Mouse (Mus musculus): ENCODE results near the gene Prkcd. TPM values are rescaled to one million over a fixed set of nuclear protein-coding genes. Genes with fewer than 3 reads are reported as not detected.

Prkcd gene
- polyA plus RNA-seq, 1 experiment from 2014 or later = 50.9 TPM

GRCm38 (mm10) chr14:30649745-30650144, 23.7 kb upstream of the Prkcd start:
- Histone ChIP-seq H3K4me3 (no peak overlapping the region), H3K4me2 (no peak overlapping the region), H3K9ac (no peak overlapping the region), H3K27me3 (no peaks in the 10 kb centered on the region), H3K4me1 (peaks cover under 1% of the 10 kb centered on the region), H3K27ac (no peak overlapping the region), H3K36me3 (no peaks in the 10 kb centered on the region), H3K9me3 (no peaks in the 10 kb centered on the region)
- ATAC-seq (ENCODE audit: insufficient number of reproducible peaks, insufficient read depth, low FRiP score, low TSS enrichment, low read depth) = no peak
- WGBS = 80% methylated on average over 8 of the region's 8 CpGs

GRCm38 (mm10) chr14:30648478-30648877, 22.5 kb upstream of the Prkcd start:
- WGBS = 50% methylated on average over 3 of the region's 3 CpGs
- Histone ChIP-seq H3K9me3 (no peaks in the 10 kb centered on the region), H3K4me3 (no peak overlapping the region), H3K9ac (no peak overlapping the region), H3K36me3 (no peaks in the 10 kb centered on the region), H3K27ac (no peak overlapping the region), H3K4me1 (no peaks in the 10 kb centered on the region), H3K27me3 (no peaks in the 10 kb centered on the region), H3K4me2 (no peak overlapping the region)
- ATAC-seq (ENCODE audit: insufficient number of reproducible peaks, insufficient read depth, low FRiP score, low TSS enrichment, low read depth) = no peak

- H3K27ac ChIP-seq = no peak overlapping the region
- no peaks in the 10 kb centered on the region for H3K27me3 ChIP-seq
- H3K36me3 ChIP-seq = no peaks in the 10 kb centered on the region
- H3K9me3 ChIP-seq = no peaks in the 10 kb centered on the region
- ATAC-seq (ENCODE audit: insufficient number of reproducible peaks, insufficient read depth, low FRiP score, low TSS enrichment, low read depth) = no peak
- WGBS = 65% methylated on average over 1 of the region's 1 CpGs
- no peaks in the 10 kb centered on the region for H3K4me1 ChIP-seq
- H3K4me2 ChIP-seq = no peak overlapping the region
- H3K9ac ChIP-seq = no peak overlapping the region
- no peak overlapping the region for H3K4me3 ChIP-seq
Observed at GRCm38 (mm10) chr14:30646486-30646885, 20.5 kb upstream of the Prkcd start.

- Histone ChIP-seq H3K36me3 (no peaks in the 10 kb centered on the region), H3K27me3 (no peaks in the 10 kb centered on the region), H3K9me3 (no peaks in the 10 kb centered on the region), H3K9ac (no peak overlapping the region), H3K4me2 (no peak overlapping the region), H3K4me1 (no peaks in the 10 kb centered on the region), H3K27ac (no peak overlapping the region), H3K4me3 (no peak overlapping the region)
- 57% methylated on average over 8 of the region's 8 CpGs for WGBS
- no peak for ATAC-seq (ENCODE audit: insufficient number of reproducible peaks, insufficient read depth, low FRiP score, low TSS enrichment, low read depth)
Observed at GRCm38 (mm10) chr14:30645066-30645465, 19.1 kb upstream of the Prkcd start.

- 88% methylated on average over 2 of the region's 2 CpGs for WGBS
- no peaks in the 10 kb centered on the region for H3K36me3 ChIP-seq
- H3K9me3 ChIP-seq = no peaks in the 10 kb centered on the region
- no peak overlapping the region for H3K27ac ChIP-seq
- ATAC-seq (ENCODE audit: insufficient number of reproducible peaks, insufficient read depth, low FRiP score, low TSS enrichment, low read depth) = no peak
- H3K27me3 ChIP-seq = no peaks in the 10 kb centered on the region
- H3K9ac ChIP-seq = no peak overlapping the region
- no peak overlapping the region for H3K4me3 ChIP-seq
- no peaks in the 10 kb centered on the region for H3K4me1 ChIP-seq
- no peak overlapping the region for H3K4me2 ChIP-seq
Observed at GRCm38 (mm10) chr14:30644026-30644425, 18.0 kb upstream of the Prkcd start.

GRCm38 (mm10) chr14:30641748-30642147, 15.7 kb upstream of the Prkcd start:
- H3K9me3 ChIP-seq = no peaks in the 10 kb centered on the region
- no peaks in the 10 kb centered on the region for H3K36me3 ChIP-seq
- no peak overlapping the region for H3K4me3 ChIP-seq
- no peak for ATAC-seq (ENCODE audit: insufficient number of reproducible peaks, insufficient read depth, low FRiP score, low TSS enrichment, low read depth)
- WGBS = 71% methylated on average over 2 of the region's 2 CpGs
- H3K27ac ChIP-seq = no peak overlapping the region
- H3K9ac ChIP-seq = no peak overlapping the region
- H3K4me1 ChIP-seq = peaks cover 10% of the 10 kb centered on the region
- no peak overlapping the region for H3K4me2 ChIP-seq
- H3K27me3 ChIP-seq = no peaks in the 10 kb centered on the region

GRCm38 (mm10) chr14:30638686-30639085, 12.7 kb upstream of the Prkcd start:
- ATAC-seq (ENCODE audit: insufficient number of reproducible peaks, insufficient read depth, low FRiP score, low TSS enrichment, low read depth) = no peak
- Histone ChIP-seq H3K27ac (no peak overlapping the region), H3K9ac (no peak overlapping the region), H3K36me3 (no peaks in the 10 kb centered on the region), H3K4me3 (no peak overlapping the region), H3K4me1 (peaks cover 15% of the 10 kb centered on the region), H3K27me3 (no peaks in the 10 kb centered on the region), H3K4me2 (no peak overlapping the region), H3K9me3 (no peaks in the 10 kb centered on the region)
- WGBS = 81% methylated on average over 4 of the region's 4 CpGs

GRCm38 (mm10) chr14:30638009-30638408, 12.0 kb upstream of the Prkcd start:
- H3K27me3 ChIP-seq = no peaks in the 10 kb centered on the region
- H3K9ac ChIP-seq = no peak overlapping the region
- H3K9me3 ChIP-seq = no peaks in the 10 kb centered on the region
- no peak overlapping the region for H3K4me3 ChIP-seq
- H3K36me3 ChIP-seq = no peaks in the 10 kb centered on the region
- H3K4me2 ChIP-seq = no peak overlapping the region
- 0 out of 2 replicates have a peak, but pooled peaks have one; percentile 21 for ATAC-seq (ENCODE audit: insufficient number of reproducible peaks, insufficient read depth, low FRiP score, low TSS enrichment, low read depth)
- no peak overlapping the region for H3K27ac ChIP-seq
- H3K4me1 ChIP-seq = peaks cover 15% of the 10 kb centered on the region
- whole genome bisulfite sequencing = 87% methylated on average over 4 of the region's 4 CpGs

GRCm38 (mm10) chr14:30637087-30637486, 11.1 kb upstream of the Prkcd start:
- Histone ChIP-seq H3K27me3 (no peaks in the 10 kb centered on the region), H3K4me1 (peaks cover 15% of the 10 kb centered on the region), H3K27ac (peak overlapping the region; percentile 5; the same call in 1 of the 2 replicates), H3K4me2 (no peak overlapping the region), H3K9ac (no peak overlapping the region), H3K36me3 (no peaks in the 10 kb centered on the region), H3K4me3 (no peak overlapping the region), H3K9me3 (no peaks in the 10 kb centered on the region)
- WGBS = 34% methylated on average over 2 of the region's 2 CpGs
- ATAC-seq (ENCODE audit: insufficient number of reproducible peaks, insufficient read depth, low FRiP score, low TSS enrichment, low read depth) = peak; percentile 65; the same call in 1 of the 2 replicates

GRCm38 (mm10) chr14:30636499-30636898, 10.5 kb upstream of the Prkcd start:
- no peaks in the 10 kb centered on the region for H3K36me3 ChIP-seq
- H3K4me3 ChIP-seq = no peak overlapping the region
- no peaks in the 10 kb centered on the region for H3K9me3 ChIP-seq
- no peaks in the 10 kb centered on the region for H3K27me3 ChIP-seq
- ATAC-seq (ENCODE audit: insufficient number of reproducible peaks, insufficient read depth, low FRiP score, low TSS enrichment, low read depth) = no peak
- no peak overlapping the region for H3K4me2 ChIP-seq
- peak overlapping the region; percentile 5; the same call in 1 of the 2 replicates for H3K27ac ChIP-seq
- peaks cover 19% of the 10 kb centered on the region for H3K4me1 ChIP-seq
- 53% methylated on average over 9 of the region's 9 CpGs for WGBS
- H3K9ac ChIP-seq = no peak overlapping the region

GRCm38 (mm10) chr14:30635219-30635910, 9.4 kb upstream of the Prkcd start:
- Histone ChIP-seq H3K27ac (no peak overlapping the region), H3K9ac (no peak overlapping the region), H3K4me2 (no peak overlapping the region), H3K4me1 (peaks cover 21% of the 10 kb centered on the region), H3K9me3 (no peaks in the 10 kb centered on the region), H3K36me3 (no peaks in the 10 kb centered on the region), H3K4me3 (no peak overlapping the region), H3K27me3 (no peaks in the 10 kb centered on the region)
- no peak for ATAC-seq (ENCODE audit: insufficient number of reproducible peaks, insufficient read depth, low FRiP score, low TSS enrichment, low read depth)
- 74% methylated on average over 13 of the region's 13 CpGs for whole genome bisulfite sequencing

- Histone ChIP-seq H3K36me3 (no peaks in the 10 kb centered on the region), H3K4me3 (no peak overlapping the region), H3K9ac (no peak overlapping the region), H3K27ac (no peak overlapping the region), H3K4me1 (peaks cover 21% of the 10 kb centered on the region), H3K4me2 (no peak overlapping the region), H3K9me3 (no peaks in the 10 kb centered on the region), H3K27me3 (no peaks in the 10 kb centered on the region)
- no peak for ATAC-seq (ENCODE audit: insufficient number of reproducible peaks, insufficient read depth, low FRiP score, low TSS enrichment, low read depth)
- 75% methylated on average over 1 of the region's 1 CpGs for WGBS
Observed at GRCm38 (mm10) chr14:30634418-30634817, 8.4 kb upstream of the Prkcd start.
